Mouse (Mus musculus) CH12F3 (cell line): ENCODE measurements around the gene Prkca.

ENCODE experiments used
- in situ Hi-C: fragments of 300-500 bp; cut with MboI; formaldehyde crosslinking; loops from 2 replicates; pipeline ENCODE4 v1.14.3; 2020; ENCODE audit warnings: low sequenced_read_pairs

The Prkca gene

GRCm38 (mm10) chr11:108341783-108342182 is 1.9 kb downstream of the Prkca start:
- in situ Hi-C loops = no loop called here

GRCm38 (mm10) chr11:108340293-108340692 is 3.4 kb downstream of the Prkca start:
- in situ Hi-C loops = no loop called here

DNA sequence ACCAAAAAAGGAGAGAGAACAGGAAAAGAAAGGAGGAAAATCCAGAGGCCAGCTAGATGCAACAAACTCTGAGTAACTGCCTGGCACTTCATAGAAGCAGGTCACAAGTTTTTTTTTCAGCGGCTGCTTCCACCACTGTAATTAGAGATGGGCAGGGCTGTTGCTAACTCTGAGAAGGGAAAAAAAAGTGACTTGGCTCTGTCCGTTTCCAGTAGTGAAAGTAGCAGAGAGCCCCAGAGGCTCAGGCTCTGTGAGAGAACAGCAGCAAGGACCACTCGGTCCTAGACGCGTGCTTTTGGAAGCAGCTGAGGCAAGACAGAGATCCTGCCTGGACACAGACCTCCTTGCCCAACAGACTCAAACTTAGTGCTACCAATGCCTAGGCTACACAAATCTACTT is 7.3 kb downstream of the Prkca start:
- in situ Hi-C loops = no loop called here

GRCm38 (mm10) chr11:108335536-108335935 is 8.2 kb downstream of the Prkca start:
- in situ Hi-C loops = no loop called here

GRCm38 (mm10) chr11:108334658-108335057 is 9.1 kb downstream of the Prkca start:
- in situ Hi-C loops = no loop called here

GRCm38 (mm10) chr11:108333583-108334379 is 9.9 kb downstream of the Prkca start:
- in situ Hi-C loops = no loop called here

DNA sequence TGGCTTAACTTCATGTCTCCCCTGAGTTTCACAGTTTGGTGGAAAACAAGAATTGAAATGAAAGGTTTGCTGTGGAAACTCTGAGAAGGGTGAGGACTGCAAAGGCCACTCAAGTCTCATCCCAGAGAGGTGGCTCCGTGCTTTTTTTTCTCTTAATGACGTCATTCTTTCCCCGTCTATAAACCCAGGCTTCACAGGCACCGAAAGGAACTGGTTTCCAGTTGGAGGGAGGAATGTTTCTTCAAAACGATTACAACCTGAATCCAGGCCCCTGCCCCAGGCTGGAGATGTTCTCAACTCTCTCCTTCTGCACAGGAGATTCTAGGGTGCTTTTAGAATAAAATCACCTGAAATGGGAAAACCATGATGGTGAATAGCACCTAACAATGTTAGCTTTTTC is 10.7 kb downstream of the Prkca start:
- in situ Hi-C loops = no loop called here

DNA sequence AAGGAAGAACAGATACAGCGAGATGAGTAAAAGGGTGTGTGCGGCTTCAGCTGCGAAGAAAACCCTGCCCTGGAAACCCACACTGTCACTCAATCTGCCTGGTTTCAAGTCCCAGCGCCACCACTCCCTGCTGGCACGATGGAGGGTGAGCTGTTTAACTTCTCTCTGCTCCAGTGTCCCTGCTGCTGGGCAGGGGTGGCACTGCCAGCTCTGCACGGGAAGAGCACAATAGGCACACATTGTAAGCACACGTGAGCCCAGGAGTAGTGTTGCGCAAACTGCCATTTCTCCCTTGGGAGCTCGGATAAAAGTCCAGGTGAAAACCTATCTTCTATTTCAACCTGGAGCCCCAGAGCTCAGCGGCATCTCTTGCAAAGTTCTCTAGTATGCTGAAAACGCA is 12.9 kb downstream of the Prkca start:
- in situ Hi-C loops = no loop called here

GRCm38 (mm10) chr11:108325943-108326342 is 17.8 kb downstream of the Prkca start:
- in situ Hi-C loops = no loop called here

GRCm38 (mm10) chr11:108322156-108322555 is 21.6 kb downstream of the Prkca start:
- in situ Hi-C loops = no loop called here

DNA sequence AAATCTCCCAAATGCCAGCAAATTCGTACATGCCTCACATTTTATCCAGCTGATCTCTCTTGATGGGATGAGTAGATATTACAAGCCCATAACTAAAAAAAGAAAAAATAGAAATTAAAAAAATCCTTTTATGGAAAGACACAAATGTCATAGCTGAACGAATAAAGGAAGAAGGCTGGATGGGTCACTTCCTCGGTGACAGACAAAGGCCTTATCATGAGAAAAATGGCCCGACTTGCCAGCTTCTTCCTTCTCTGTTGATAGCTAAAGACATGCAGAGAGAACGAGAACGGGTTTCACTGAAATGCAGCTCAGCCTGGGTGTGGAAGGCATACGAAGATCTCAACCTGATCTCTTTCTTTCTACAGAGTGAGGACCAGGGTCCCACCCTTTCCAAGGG is 23.2 kb downstream of the Prkca start:
- in situ Hi-C loops = no loop called here

DNA sequence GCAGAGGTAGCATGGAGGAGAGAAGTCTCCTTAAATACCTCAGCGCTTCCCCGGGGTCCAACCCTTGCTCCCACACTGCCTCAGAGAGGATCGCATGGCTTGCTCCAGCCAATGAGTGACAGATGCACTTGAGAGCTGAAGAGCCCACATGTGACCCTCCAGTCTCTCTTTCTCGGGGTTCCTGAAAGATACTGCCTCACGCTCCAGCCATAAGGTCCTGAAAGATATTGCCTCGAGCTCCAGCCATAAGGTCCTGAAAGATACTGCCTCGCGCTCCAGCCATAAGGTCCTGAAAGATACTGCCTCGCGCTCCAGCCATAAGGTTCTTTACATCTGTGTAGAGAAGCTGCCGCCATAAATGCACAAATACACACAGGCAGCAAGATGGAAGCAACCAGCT is 24.6 kb downstream of the Prkca start:
- in situ Hi-C loops = no loop called here

DNA sequence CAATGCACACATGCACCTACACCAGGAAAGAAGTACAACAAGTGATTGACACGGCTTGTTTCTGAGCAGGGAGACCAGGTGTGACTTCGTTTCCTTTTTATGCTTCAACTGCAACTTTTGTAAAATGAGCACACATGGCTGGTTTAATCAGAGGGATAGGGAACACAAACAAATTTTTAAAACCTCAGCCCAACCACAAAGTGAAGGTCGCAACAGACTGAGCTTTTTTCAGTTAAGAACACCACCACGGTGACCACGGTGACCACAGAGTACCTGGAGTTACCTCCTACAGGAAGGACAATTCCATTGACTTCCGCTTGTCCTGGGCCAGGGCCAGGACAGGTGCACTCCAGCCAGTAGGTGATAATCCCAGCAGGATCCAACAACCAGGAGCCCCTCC is 25.9 kb downstream of the Prkca start:
- in situ Hi-C loops = no loop called here

DNA sequence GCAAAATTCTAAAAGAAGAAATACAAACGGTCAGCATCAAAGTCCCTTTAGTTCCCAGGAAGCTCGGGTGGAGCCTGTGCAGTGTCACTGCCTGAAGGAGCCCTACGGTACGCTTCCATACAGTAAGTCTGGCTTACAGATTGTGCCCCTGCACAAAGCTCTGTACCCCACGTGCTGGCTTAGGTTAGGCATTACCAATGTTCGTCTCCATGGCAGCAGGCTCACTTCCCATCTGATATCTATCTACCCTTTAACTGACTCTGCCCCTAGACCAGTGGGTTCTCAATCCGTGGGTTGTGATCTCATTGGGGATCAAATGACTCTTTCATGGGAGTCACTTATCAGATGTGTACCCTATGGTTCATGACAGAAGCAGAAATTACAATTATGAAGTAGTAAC is 28.0 kb downstream of the Prkca start:
- in situ Hi-C loops = no loop called here

DNA sequence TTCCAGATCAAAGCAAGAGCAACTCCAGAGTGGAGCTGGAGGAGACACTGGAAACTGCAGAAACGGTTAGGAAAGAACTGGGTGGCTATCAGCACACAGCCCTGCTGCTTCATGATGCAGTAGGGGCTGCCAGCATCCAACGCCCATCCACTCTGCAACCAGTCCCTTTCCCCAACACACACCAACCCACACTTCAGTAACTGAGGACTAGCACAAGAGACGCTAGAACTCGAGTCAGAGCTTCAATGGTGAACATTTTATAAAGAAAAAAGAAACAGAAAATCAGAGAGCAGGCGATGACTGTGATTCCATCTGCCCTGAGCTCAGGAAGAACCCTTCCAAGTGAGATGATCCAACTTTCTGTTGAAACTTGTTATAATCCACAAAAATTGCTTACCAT is 31.2 kb downstream of the Prkca start:
- in situ Hi-C loops = no loop called here

DNA sequence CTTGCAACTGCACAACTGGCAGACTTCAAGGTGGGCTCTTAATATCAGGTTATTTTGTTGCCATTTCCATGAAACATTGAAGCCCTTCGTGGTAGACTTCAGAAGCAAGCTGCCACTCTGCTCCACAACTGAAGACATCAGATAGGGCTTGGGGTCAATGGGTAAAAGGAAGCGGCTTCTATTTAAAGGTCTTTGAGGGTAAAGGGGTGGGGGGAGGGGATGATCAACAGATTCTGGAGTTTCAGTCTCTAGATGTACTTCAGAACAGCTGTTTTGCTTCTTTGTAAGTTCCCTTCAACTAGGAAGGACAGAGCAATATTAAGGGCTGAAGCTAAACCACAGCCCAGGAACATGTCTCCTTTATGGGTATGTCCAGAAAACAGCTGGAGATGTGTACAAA is 31.8 kb downstream of the Prkca start:
- in situ Hi-C loops = no loop called here

DNA sequence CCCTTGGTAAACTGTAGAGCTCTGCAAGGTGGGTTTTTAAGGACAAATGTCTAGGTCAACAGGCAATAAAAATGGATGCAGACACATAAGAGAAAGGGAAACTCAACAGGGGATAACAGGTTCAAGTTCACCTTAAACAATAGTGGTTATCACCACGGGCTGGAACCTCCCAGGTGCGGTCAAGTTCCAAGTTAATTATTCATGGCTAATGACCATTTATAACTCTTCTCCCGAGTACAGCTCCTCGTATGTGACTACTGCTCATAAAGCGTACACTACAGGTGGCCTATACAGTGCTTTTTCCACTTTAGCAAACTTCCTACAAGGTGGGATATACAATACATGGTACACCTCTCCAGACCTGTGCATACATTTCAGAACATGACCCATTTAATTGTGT is 33.9 kb downstream of the Prkca start:
- in situ Hi-C loops = no loop called here

GRCm38 (mm10) chr11:108308253-108308652 is 35.5 kb downstream of the Prkca start:
- in situ Hi-C loops = no loop called here

DNA sequence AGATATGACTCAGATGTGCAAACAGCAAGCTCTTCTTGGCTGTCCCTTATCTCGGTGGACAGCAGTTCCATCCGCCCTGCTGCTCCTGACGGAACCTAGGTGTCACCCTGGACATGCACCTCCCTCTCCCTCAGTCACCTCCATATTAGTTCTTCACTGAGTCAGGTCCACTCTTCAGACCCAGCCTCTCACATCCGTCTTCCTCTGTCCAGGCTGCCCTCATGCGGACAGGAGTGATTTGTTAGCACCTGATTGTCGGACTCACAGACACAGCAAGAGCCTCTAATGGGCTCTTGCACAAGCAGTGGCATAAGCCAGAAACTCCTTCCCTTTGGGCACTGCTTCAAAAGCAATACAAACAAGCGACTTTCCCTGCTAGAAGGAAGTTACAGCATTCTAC is 36.5 kb downstream of the Prkca start:
- in situ Hi-C loops = no loop called here

DNA sequence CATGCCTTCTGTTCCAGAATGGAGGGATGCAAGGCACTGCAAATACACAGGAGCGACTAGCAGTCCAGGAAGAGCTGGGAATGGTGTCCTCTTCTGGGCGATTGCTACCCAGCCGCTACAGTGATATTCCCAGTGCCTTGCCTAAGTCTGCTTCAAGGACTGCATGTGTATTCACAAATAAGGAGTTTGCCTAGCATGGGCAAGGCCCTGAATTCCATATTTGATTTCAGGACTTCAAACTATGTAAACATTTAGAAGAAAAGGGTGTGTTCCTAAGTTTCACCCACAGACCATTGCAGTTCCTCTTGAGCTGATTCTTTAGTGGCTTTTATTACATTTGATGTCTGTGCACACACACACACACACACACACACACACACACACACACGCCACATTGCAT is 39.9 kb downstream of the Prkca start:
- in situ Hi-C loops = no loop called here

DNA sequence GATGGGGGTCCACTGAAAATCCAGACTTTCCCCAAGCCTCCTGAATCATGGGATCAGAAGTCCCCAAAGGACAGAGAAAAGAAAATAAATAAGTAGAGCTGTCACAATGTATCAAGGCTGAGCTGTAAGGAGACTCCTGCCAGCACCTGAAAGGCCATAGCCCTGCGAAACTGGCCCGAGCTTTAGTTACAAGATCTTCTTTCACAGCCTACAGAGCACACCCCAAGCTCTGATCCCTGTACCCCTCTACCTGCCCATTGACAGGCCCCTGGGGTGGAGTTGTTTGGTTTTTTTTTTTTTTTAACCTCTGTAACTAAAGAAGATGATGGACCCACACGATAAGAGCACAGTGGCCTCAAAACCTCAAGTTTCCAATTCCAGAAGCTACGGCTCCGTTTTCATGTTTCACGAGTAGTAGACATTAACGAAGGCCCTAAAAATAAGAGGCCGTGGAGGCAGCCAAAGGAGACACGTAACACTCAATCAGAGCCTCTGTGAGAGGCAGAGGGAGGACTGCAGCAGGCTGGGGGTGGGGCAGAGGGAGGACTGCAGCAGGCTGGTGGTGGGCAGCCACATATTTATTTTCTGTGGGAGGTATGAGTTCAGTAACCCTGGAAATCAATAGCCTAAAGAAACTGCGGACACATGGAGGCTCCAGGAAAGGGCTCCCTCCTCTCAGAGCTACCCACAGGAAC is 41.8 kb downstream of the Prkca start:
- in situ Hi-C loops = no loop called here

DNA sequence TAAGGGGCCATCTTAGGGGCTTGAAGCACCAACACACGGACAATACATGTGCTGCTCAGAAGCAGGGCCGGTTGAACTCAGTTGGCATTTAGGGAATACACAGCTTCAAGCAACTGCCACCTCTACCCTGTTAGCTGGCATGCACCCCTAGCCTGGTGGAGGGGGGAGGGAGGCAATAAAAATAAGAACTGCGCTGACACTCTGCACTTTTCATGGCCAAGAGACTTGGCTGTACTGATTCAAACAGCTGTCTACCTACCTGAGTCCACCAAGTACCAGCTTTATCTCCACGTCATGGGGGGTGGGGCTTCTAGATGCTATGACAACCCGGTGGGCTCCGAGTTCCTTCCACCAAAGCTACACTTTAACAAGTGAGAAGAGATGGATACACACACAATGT is 42.7 kb downstream of the Prkca start:
- in situ Hi-C loops = no loop called here

DNA sequence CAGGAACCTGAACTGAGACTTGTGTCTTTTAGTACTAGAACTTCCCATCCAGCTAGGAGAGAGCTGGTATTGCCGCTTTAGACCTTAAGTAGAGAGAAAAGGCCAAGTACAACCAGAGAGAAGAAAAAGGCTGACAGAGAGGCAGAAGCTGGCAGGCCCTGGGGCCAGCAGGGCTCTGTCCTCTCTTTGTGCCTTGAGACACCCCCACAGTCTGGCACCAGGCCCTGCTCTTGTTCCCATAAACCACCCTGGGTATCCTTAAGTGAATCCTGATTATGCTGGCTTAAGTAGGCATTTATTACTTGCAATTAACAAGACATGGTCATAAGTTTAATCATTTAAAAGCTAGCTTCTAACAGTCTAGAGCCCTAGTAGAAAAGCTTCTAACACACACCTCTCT is 43.3 kb downstream of the Prkca start:
- in situ Hi-C loops = no loop called here
